Mouse (Mus musculus) bone marrow, adult 2 months (tissue): ENCODE results near the gene Sccpdh.

Experiments
- CTCF ChIP-seq: fragments of 200-500 bp; IDR thresholded peaks from 2 replicates; pipeline ENCODE4 v1.5.1; 2011; ENCODE audit warnings: low read length, control low read depth; ENCODE audit not compliant: control insufficient read depth, insufficient read depth
- POLR2A ChIP-seq: fragments of 200-500 bp; IDR thresholded peaks from 2 replicates; pipeline ENCODE4 v1.6.1; 2011; ENCODE audit warnings: low read depth, mild to moderate bottlenecking, control low read depth, low read length, borderline replicate concordance; ENCODE audit not compliant: control insufficient read depth

DNA sequence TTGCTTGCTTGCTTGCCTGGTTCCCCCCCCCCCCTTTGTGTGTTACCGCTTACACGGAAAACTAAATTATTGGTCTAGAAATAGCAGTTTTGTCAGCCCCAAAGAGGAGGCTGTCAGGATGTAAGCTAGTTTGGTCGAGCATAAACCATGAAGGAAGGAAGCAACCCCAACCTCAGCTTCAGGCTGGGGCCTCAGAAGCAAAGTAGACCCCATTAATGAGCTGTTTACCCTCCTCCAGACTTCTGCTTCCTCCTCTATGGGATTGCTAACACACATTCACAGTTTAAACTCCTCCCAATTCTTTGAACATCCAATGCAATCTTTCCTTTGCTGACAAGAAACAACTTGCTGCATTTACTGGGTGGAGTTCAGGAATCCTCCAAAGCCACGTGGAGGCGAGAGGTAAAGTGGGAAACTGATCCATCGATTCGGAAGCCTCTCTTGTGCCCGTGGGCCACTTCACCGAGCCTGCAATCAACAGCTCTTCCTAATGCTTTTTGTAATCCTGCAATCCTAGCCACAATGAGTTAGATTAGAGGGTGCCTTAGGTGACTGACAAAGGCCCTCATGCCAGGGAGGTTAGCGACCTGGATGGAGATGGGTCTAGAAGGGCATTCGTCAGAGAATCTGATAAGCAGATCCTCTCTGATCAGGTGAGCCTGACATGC, 35.1 kb upstream of the Sccpdh start:
- TF ChIP-seq CTCF (no peak), POLR2A (no peak)
